Mouse (Mus musculus): ENCODE results near the gene 1700016C15Rik.
A peak's percentile ranks its signal among the peaks of the same experiment; 100 is the strongest.

Gene 1700016C15Rik

DNA sequence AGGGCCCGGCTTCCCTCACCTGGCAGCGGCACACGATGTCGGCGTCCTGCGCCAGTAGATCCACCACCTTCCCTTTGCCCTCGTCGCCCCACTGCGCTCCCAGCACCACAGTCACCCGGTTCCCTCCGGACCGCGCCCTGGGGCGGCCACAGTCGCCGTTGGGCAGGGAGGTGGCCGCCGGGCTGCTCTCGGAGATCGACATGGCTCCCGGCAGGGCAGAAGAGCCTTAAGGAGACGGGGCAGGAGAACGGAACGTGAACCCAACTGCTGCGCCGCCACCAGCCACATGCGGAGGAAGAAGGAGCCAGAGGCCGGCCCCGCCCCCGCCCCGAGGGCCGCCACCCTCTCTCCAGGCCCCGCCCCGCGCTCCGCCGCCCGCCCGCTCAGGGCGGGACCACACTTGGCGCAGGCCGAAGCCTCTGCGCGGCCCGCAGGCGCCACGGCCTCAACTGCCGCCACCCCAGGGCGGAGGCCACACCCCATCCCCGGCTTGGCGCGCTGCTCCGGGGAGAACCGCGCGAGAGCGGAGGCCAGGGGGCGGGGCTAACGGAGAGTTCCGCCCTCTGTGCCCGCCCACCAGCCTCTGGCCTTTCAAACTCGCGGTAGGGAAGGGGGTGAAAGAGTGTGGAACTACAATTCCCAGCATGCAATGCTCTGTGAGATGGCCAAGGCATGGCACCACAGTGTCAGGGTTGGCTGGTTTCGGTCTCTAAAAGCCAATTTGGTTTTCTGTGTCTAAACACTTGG lies 66.8 kb downstream of the 1700016C15Rik start, which contains the start of gene Adss:
TSS of gene Adss (minus strand) at position 319 of the 747 bp plus-strand sequence.
- DNase-seq (ENCODE audit: low spot score in 2 of 2) = peak; percentile 99

DNA sequence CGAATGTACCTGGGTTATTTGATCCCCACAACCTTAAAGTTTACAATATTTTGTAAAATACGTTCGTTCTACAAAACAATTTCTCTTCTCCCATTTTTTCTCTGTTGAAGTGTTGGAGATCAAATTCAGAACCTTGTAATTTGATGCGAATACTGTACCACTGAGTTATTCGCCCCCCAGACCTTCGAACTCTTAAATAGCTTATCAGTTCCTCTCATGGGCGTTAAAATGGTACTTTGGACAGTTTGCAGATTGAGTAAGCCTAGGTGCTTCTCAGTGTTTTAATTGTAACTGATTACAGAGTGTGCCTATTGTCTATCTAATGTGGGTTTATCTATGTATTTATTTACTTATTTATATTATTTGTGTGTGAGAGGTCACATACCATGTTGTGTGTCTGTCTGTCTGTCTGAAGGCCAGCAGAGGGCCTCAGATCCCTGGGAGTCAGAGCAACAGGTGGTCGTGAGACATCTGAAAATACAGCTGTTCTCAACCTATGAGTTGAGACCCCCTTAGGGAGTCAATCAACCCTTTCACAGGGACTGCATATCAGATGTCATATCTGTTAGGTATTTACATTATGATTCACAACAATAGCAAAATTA lies 67.6 kb downstream of the 1700016C15Rik start:
- DNase-seq (ENCODE audit: low spot score in 2 of 2) = no peak
